Mouse (Mus musculus) hindbrain, embryonic 11.5 days (tissue): Measurements from ENCODE around the gene Lmx1a. TPM values are rescaled to one million over a fixed set of nuclear protein-coding genes. Genes with fewer than 3 reads are reported as not detected.

Experiments used
- ATAC-seq: fragments of 200-750 bp; cut with Nextera tagmentation; 2 replicates; pipeline ENCODE4 v1.8.0; 2017; ENCODE audit warnings: mild to moderate bottlenecking, moderate TSS enrichment, moderate library complexity; ENCODE audit not compliant: low FRiP score
- DNase-seq: peaks from one replicate; pipeline ENCODE4 v3.0.0-alpha.2; 2015; ENCODE audit warnings: low spot score
- H3K27ac ChIP-seq: fragments of 300-500 bp; sonication (generic); 2 replicates; pipeline ENCODE4 v1.5.1; 2014; ENCODE audit warnings: mild to moderate bottlenecking, low read depth, low read length
- H3K27me3 ChIP-seq: fragments of 300-500 bp; sonication (generic); 2 replicates; pipeline ENCODE4 v1.6.1; 2014; ENCODE audit warnings: mild to moderate bottlenecking, low read length, moderate library complexity, mixed read lengths; ENCODE audit not compliant: control insufficient read depth, insufficient read depth
- H3K36me3 ChIP-seq: fragments of 300-500 bp; sonication (generic); 2 replicates; pipeline ENCODE4 v1.6.1; 2014; ENCODE audit warnings: mild to moderate bottlenecking, low read length, moderate library complexity, mixed read lengths; ENCODE audit not compliant: control insufficient read depth, insufficient read depth
- H3K4me1 ChIP-seq: fragments of 300-500 bp; sonication (generic); replicated peaks from 2 replicates; pipeline ENCODE4 v1.6.1; 2014; ENCODE audit warnings: low read length, mixed read lengths; ENCODE audit not compliant: control insufficient read depth, insufficient read depth
- H3K4me2 ChIP-seq: fragments of 300-500 bp; sonication (generic); replicated peaks from 2 replicates; pipeline ENCODE4 v1.6.1; 2014; ENCODE audit warnings: mild to moderate bottlenecking, low read depth, low read length
- H3K4me3 ChIP-seq: fragments of 300-500 bp; sonication (generic); 2 replicates; pipeline ENCODE4 v1.5.1; 2014; ENCODE audit warnings: low read depth, low read length
- H3K9ac ChIP-seq: fragments of 300-500 bp; sonication (generic); 2 replicates; pipeline ENCODE4 v1.6.1; 2014; ENCODE audit warnings: low read depth, low read length
- H3K9me3 ChIP-seq: fragments of 300-500 bp; sonication (generic); 2 replicates; pipeline ENCODE4 v1.6.1; 2016; ENCODE audit warnings: low read length; ENCODE audit not compliant: control insufficient read depth
- WGBS: fragments of 180-500 bp; shearing (Covaris S2); extraction: QIAGEN DNeasy Blood & Tissue Kit; methylation state at CpG from one replicate; pipeline ENCODE4 v1.1.7; 2014; 5-methylcytosine and 5-hydroxymethylcytosine counted together
- polyA plus RNA-seq: library from polyadenylated mRNA; unstranded; fragments of >200 nt; fragmentation: Nextera tagmentation; extraction: Ambion mirVana; gene quantifications from 2 replicates; pipeline ENCODE4 v1.2.1, GENCODE M21; 2014

Lmx1a gene
- polyA plus RNA-seq, 1 experiment from 2014 or later = 5.6 TPM

DNA sequence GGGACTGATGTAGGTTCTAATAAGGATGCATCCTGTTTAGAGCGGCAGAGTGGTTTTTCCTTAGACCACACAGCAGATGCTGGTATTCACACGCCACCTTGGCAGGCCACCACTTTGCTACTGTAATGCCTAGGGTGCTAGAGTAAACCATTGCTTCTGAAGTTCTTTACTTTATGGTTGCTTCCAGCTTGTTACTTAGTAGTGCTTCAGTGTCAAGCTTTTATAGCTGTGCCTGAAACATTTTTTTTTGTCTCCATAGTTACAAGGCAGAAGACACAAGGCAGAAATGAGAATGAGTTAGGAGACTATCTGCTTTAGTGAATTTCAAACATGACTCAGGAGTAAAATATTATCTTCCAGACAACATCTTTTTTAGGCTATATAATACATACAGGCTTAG lies 95.0 kb downstream of the Lmx1a start:
- H3K9me3 ChIP-seq = no peaks in the 10 kb centered on the region
- 85% methylated on average over 2 of the region's 2 CpGs for WGBS
- ATAC-seq (no peak), DNase-seq (no peak)
- H3K4me1 ChIP-seq = 0 out of 2 replicates have a peak, but pooled peaks cover 2% of the 10 kb centered on the region
- no peak overlapping the region for H3K4me2 ChIP-seq
- H3K27ac ChIP-seq = no peak overlapping the region
- H3K27me3 ChIP-seq = no peaks in the 10 kb centered on the region
- no peaks in the 10 kb centered on the region for H3K36me3 ChIP-seq
- no peak overlapping the region for H3K9ac ChIP-seq
- no peak overlapping the region for H3K4me3 ChIP-seq

DNA sequence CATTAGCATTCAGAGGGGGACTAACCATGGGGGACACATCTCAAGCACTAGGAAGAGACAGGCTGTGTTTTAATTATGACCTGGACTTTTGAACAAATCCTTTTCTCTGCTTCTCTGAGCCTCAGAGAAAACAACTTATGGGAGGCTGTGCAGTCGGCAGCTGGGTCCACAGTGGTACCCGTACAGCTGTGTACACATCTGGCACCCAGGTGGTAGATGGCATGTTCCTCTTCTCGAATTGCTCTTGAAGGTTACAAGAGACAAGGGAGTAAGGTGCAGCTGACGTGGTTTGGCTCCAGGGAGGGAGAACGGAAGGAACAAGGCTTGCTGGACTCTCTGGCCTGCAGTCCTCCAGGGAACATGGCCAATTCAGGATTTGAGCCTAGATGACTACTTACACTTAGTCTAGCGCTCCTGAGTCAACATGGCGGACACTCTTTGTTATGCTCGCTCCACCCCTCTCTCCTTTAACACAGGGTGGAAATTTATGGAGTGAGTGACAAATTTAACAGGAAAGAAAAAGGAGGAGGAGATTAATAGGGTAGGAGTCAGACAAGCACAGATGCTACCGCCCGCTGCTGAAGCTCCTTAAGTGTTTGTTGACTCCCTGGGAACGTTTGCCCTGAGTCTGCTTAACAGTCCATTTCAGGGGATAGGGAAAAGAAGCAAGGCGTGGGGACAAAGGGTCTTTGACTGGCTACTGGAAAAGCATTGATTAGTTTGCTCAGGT lies 99.8 kb downstream of the Lmx1a start:
- 61% methylated on average over 12 of the region's 12 CpGs for WGBS
- no peak for DNase-seq

DNA sequence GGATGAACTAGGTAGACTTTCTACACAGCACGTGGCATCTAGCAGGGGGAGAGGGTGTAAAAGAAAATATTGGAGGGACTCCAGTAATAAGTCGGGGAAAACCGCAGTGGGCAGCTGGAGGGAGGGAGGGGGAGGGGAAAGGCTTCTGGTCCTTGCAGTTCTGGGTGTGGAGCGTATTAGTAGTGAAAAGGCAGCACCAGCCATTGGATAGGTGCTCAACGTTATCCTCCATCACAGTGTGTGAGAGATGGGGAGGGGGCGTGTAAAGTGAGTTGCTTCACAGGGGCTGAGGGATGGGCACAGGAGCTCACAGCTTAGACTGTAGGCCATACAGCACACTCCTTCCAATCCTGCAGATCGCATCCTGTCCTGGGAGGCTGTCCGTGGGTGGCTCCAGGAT lies 100.4 kb downstream of the Lmx1a start:
- DNase-seq (no peak), ATAC-seq (no peak)
- H3K27ac ChIP-seq = no peak overlapping the region
- no peaks in the 10 kb centered on the region for H3K9me3 ChIP-seq
- H3K9ac ChIP-seq = no peak overlapping the region
- no peaks in the 10 kb centered on the region for H3K4me1 ChIP-seq
- no peak overlapping the region for H3K4me2 ChIP-seq
- no peak overlapping the region for H3K4me3 ChIP-seq
- WGBS = 81% methylated on average over 7 of the region's 8 CpGs
- no peaks in the 10 kb centered on the region for H3K36me3 ChIP-seq
- no peaks in the 10 kb centered on the region for H3K27me3 ChIP-seq

More for the DNA sequence above, 99.8 kb downstream of the Lmx1a start:
- H3K36me3 ChIP-seq = no peaks in the 10 kb centered on the region
- no peak overlapping the region for H3K4me2 ChIP-seq
- ATAC-seq = no peak
- H3K9me3 ChIP-seq = no peaks in the 10 kb centered on the region
- H3K27ac ChIP-seq = no peak overlapping the region
- H3K9ac ChIP-seq = no peak overlapping the region
- no peaks in the 10 kb centered on the region for H3K4me1 ChIP-seq
- no peak overlapping the region for H3K4me3 ChIP-seq
- H3K27me3 ChIP-seq = no peaks in the 10 kb centered on the region

DNA sequence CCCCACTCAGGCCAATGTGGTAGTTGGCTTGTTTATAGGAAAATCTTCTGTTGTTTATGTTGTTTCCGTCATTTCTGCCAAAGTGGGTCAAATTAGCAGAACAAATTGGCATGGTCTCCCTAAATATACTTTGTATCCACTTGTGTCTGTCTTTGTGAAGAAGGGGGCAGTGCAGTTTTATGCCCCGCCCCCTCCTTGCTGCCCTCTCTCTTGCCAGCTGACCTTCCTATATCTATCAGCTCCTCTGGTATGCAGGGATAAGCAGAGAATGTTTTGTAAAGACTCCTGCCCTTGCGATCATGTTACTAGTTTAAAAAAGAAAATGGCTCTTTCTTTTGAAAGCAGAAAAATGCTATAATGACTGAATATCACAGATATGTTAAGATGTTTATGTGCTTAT lies 101.7 kb downstream of the Lmx1a start:
- no peak for ATAC-seq
- no peaks in the 10 kb centered on the region for H3K36me3 ChIP-seq
- H3K4me3 ChIP-seq = no peak overlapping the region
- H3K9me3 ChIP-seq = no peaks in the 10 kb centered on the region
- DNase-seq = no peak
- H3K27ac ChIP-seq = no peak overlapping the region
- no peaks in the 10 kb centered on the region for H3K4me1 ChIP-seq
- H3K27me3 ChIP-seq = no peaks in the 10 kb centered on the region
- no peak overlapping the region for H3K9ac ChIP-seq
- WGBS = 77% methylated on average over 3 of the region's 3 CpGs
- no peak overlapping the region for H3K4me2 ChIP-seq

DNA sequence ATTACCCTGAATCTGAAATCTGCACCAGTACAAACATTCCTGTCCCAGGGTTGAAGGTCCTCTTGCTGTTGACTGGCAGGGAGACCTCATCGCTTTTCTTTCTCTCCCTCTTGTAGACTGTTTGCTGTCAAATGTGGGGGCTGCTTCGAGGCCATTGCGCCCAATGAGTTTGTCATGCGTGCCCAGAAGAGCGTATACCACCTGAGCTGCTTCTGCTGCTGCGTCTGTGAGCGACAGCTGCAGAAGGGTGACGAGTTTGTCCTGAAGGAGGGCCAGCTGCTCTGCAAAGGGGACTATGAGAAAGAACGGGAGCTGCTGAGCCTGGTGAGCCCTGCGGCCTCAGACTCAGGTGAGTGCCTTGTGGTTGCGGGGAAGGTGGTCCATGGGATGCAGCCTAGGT lies 102.2 kb downstream of the Lmx1a start:
- Histone ChIP-seq H3K36me3 (no peaks in the 10 kb centered on the region), H3K27ac (no peak overlapping the region), H3K27me3 (no peaks in the 10 kb centered on the region), H3K9ac (no peak overlapping the region), H3K4me3 (no peak overlapping the region), H3K4me1 (no peaks in the 10 kb centered on the region), H3K4me2 (no peak overlapping the region), H3K9me3 (no peaks in the 10 kb centered on the region)
- 80% methylated on average over 11 of the region's 11 CpGs for WGBS
- DNase-seq (no peak), ATAC-seq (no peak)

DNA sequence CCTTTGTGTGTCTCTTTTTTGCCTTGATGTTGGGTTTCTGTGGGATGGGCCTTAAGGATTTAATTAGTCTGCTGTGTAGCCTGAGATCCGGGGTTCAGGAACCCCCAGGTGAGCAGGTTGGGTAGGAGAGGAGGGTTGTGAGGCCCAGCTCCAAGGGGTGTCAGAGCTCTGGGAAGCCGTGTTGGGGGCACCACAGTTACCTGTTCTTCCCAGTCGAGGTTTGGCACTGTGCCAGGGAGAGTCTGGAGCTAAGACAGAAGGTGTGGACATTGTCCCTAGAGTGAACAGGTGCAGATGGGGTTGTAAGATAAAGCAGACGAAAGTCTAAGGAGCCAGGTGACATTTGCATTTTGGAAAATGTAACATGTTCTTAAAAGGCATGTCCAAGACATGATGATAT lies 112.9 kb downstream of the Lmx1a start:
- Histone ChIP-seq H3K27ac (no peak overlapping the region), H3K36me3 (no peaks in the 10 kb centered on the region), H3K4me3 (no peak overlapping the region), H3K27me3 (peaks cover 2% of the 10 kb centered on the region), H3K4me1 (0 out of 2 replicates have a peak, but pooled peaks cover 3% of the 10 kb centered on the region), H3K9me3 (no peaks in the 10 kb centered on the region), H3K9ac (no peak overlapping the region), H3K4me2 (no peak overlapping the region)
- DNase-seq = no peak
- 44% methylated on average over 4 of the region's 4 CpGs for WGBS
- ATAC-seq = peak; percentile 18; the same call in 1 of the 2 replicates

DNA sequence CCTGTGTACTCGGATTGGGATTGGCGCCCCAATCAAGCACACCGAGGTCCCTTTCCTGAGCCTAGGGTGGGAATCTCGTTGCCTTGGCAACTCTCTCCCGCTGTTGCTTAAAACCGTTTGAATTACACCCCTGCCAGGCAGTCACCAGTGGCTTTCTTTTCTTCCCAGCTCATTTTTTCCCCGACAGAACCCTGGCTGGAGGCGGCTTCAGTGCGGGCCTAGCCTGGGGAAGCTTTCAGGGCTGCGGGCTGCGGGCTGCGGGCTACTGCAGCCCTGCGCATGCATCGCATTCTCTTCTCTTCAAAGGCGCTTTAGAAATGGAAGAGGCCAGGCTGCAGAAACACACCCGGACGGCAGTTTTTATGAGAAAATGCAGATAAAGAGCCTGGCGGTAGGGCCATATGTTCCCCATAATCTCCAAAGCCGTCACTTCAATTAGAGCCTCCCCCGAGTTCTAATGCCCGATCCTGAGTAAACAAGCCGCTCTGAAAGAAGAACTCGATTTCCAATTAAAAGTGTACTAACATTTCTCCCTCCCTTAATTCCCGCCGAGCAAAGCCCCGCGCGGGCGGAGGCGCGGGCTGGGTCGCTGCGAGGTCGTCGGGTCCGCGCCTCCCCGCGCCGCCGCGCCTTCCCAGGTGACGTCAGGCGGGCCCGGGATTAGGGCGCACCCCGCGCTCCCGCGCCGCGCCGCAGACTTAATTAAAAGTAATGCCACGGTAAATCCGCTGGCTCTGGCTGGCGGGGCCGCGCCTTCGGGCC lies 113.7 kb downstream of the Lmx1a start:
- peak overlapping the region; percentile 80 for H3K4me2 ChIP-seq
- H3K4me1 ChIP-seq = 0 out of 2 replicates have a peak, but pooled peaks cover 3% of the 10 kb centered on the region
- H3K27ac ChIP-seq = peak overlapping the region; percentile 78
- peaks cover 2% of the 10 kb centered on the region for H3K27me3 ChIP-seq
- ATAC-seq (peak; percentile 86), DNase-seq (peak; percentile 73)
- H3K9ac ChIP-seq = peak overlapping the region; percentile 59
- under 1% methylated on average over 44 of the region's 59 CpGs for WGBS
- no peaks in the 10 kb centered on the region for H3K9me3 ChIP-seq
- no peaks in the 10 kb centered on the region for H3K36me3 ChIP-seq
- H3K4me3 ChIP-seq = peak overlapping the region; percentile 43

DNA sequence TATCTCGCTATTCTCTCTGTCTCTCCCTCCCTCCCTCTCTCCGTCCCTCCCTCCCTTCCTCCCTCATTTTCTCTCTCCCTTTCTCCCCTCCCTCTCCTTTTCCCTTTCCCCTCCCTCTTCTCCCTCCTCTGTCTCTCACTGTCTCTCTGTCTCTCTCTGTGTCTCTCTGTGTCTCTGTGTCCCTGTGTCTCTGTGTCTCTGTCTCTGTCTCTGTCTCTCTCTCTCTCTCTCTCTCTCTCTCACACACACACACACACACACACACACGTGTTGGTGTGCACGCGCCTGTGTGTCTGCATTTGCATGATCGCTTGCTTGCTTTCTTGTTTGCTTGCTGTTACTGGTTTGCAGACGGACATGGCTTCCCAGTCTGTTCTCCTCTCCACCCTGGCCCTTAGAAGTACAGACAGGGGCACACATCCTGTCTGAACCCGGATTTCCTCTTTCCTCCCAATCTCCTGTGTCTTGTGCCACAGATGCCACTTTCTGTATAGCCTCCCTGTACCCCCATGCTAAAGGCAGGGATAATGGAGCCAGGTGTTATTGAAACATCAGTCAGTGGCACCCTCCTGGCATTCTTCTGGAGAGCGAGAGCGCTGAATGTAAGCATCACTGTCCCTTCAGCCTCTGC lies 114.4 kb downstream of the Lmx1a start:
- H3K27ac ChIP-seq = peak overlapping the region; percentile 78
- peak overlapping the region; percentile 80 for H3K4me2 ChIP-seq
- peak; percentile 11; the same call in 1 of the 2 replicates for ATAC-seq
- peak overlapping the region; percentile 59; the same call in 1 of the 2 replicates for H3K9ac ChIP-seq
- 12% methylated on average over 10 of the region's 10 CpGs for WGBS
- peaks cover 2% of the 10 kb centered on the region for H3K27me3 ChIP-seq
- 0 out of 2 replicates have a peak, but pooled peaks cover 3% of the 10 kb centered on the region for H3K4me1 ChIP-seq
- peak; percentile 44 for DNase-seq
- H3K4me3 ChIP-seq = peak overlapping the region; percentile 43
- no peaks in the 10 kb centered on the region for H3K9me3 ChIP-seq
- H3K36me3 ChIP-seq = no peaks in the 10 kb centered on the region
